Comparison of ENCODE assay signal across 25 mouse cellular contexts in the genomic region with DNA sequence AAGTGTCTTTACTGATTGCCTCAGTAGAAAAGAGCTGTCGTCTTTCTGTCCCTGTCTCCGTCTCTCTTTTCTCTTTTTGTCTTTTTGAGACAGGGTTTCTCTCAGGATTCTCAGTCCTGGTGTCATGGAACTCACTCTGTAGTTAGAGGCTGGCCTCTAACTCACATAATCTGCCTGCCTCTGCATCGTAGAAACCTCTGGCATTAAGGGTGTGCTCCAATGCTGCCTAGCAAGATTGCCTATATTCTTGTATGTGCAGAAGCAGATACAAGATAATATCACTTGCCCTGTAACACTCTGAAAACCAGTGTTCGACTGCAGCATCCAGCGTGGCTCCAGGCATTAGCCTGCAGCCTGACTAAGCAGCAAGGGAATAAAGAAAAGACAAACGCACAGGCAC.
"Had no signal": no experiment of that assay in that cellular context is flagged by ENCODE, and none has a peak within 500 bp of the region (broad histone marks: within the 10 kb centered on the region; RNA-seq: fewer than 3 reads in every experiment).

No protein-coding gene starts in this region.

- H3K9ac ChIP-seq: heart, embryonic 13.5 days; heart, embryonic 15.5 days; hindbrain, embryonic 13.5 days; hindbrain, embryonic 15.5 days; kidney, embryonic 15.5 days; limb, embryonic 13.5 days; limb, embryonic 15.5 days had no signal

- H3K4me2 ChIP-seq: heart, embryonic 11.5 days; heart, embryonic 13.5 days; heart, embryonic 15.5 days; hindbrain, embryonic 13.5 days; hindbrain, embryonic 15.5 days; kidney, embryonic 15.5 days; limb, embryonic 13.5 days; limb, embryonic 15.5 days had no signal

- DNase-seq: gastrocnemius, adult 2 months; gastrocnemius, postnatal 10 days; gastrocnemius, postnatal 25 days; heart, adult 18-20 months; heart, postnatal 14 days; heart, postnatal 36 days; kidney, adult 11 months; kidney, adult 2 months; kidney, adult 9 months; kidney, postnatal 14 days; kidney, postnatal 36 days; layer of hippocampus, adult 9-11 months; layer of hippocampus, postnatal 36 days; left cerebral cortex, postnatal 4 days had no signal

- H3K27me3 ChIP-seq: heart, embryonic 13.5 days; heart, embryonic 15.5 days; hindbrain, embryonic 13.5 days; hindbrain, embryonic 15.5 days; kidney, embryonic 15.5 days; limb, embryonic 13.5 days; limb, embryonic 15.5 days had no signal

- ATAC-seq: hindbrain, postnatal 0 days; intestine, embryonic 16.5 days had no signal

- H3K9me3 ChIP-seq: heart, embryonic 13.5 days; heart, embryonic 15.5 days; hindbrain, embryonic 13.5 days; hindbrain, embryonic 15.5 days; kidney, embryonic 15.5 days; limb, embryonic 13.5 days; limb, embryonic 15.5 days had no signal

- H3K4me1 ChIP-seq: heart, embryonic 15.5 days; hindbrain, embryonic 13.5 days; hindbrain, embryonic 15.5 days; kidney, embryonic 15.5 days; limb, embryonic 13.5 days; limb, embryonic 15.5 days had no signal

- H3K4me3 ChIP-seq: gastrocnemius, adult 2 months; heart, embryonic 13.5 days; heart, embryonic 15.5 days; hindbrain, embryonic 13.5 days; hindbrain, embryonic 15.5 days; kidney, embryonic 15.5 days; limb, embryonic 13.5 days; limb, embryonic 15.5 days had no signal

- H3K27ac ChIP-seq: gastrocnemius, adult 2 months; heart, embryonic 13.5 days; heart, embryonic 15.5 days; hindbrain, embryonic 13.5 days; hindbrain, embryonic 15.5 days; hindbrain, postnatal 0 days; kidney, embryonic 15.5 days; kidney, postnatal 0 days; limb, embryonic 13.5 days; limb, embryonic 15.5 days had no signal
